Mouse (Mus musculus) thymus, postnatal 14 days (tissue): ENCODE results near the gene Tnnc1.
A peak's percentile ranks its signal among the peaks of the same experiment; 100 is the strongest.

Experiments
- DNase-seq: peaks from one replicate; pipeline ENCODE4 v3.0.0; 2021

Tnnc1 gene

DNA sequence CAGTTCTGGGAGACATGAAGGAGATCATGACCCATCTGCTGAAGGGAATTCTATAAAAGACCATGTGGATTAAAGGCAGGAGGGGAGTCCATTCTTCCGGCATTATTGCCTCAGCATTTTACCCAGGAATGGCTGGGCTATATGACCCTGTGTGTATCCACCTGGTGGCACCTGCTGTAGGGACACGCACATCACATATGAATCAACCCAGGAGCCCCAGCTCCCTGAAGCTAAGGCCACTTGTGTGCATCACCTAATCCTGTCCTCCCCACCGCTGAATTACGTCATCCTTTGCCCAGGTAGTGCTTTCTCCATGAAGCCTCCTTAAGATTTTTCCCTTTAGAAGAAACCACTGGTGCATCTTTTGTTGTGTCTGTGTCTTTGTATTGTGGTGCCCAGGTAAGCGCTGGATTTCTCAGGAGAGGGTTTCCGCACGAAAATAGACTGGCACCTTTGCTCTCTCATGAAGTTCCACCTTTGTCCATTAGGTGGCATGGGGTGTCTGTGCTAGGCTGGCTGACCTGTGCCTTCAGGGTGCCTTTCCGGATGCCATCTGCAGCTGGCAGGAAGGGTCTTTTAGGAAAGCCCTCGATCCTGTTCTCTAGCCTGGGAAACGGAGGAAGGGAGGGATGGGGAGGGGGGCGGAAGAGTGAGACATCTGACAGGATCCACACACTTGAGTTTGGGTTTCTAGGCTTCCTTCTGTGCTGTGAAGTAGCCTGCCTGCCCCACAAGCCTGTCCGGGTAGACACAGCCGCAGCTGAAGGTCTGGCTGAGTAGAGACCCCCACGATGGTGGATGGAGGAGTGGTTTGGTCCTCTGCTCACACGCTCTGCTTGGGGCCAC, 7.3 kb downstream of the Tnnc1 start:
- peak; percentile 83 for DNase-seq

DNA sequence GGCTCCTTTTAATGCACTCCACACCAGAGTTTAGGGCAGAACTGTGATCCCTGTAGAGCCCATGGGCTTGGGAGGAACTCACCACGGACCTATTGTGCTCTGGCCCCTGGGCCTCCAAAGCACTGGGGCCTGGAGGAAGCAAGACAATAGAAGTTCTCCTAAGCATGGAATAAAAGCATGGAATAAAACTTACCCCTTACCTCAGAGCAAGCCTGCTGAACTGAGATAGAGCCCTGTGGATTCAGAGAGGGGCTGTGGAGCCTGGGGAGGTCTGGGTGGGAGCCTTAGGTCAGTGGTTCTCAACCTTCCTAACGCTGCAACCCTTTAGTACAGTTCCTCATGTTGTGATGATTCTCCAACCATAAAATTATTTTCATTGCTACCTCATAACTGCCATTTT, 8.7 kb downstream of the Tnnc1 start, which contains the start of gene Nisch:
Nisch (minus strand) TSS at position 101 of the 400 bp plus-strand sequence.
- no peak for DNase-seq

DNA sequence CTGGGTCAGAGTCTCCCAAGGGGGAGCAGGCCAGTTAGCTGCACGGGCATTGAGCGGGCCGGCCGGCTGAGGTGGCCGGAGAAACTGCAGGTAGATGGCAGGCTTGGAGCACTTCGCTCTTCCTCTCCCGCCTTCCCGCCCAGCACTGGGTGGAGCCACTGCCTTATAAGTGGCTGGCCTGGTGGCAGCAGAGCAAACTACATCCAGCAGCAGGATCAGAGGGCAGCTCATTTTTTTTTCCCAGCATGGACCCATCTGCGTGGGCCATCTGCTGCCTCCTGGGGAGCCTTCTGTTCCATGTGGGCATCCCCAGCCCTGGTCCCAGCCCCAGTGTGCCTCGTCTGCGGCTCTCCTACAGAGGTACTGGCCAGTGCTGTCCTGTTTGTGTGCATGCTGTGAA, 9.6 kb downstream of the Tnnc1 start, which contains the start of gene Sema3g:
Sema3g (plus strand) TSS at position 195 of the 400 bp plus-strand sequence.
- no peak for DNase-seq

DNA sequence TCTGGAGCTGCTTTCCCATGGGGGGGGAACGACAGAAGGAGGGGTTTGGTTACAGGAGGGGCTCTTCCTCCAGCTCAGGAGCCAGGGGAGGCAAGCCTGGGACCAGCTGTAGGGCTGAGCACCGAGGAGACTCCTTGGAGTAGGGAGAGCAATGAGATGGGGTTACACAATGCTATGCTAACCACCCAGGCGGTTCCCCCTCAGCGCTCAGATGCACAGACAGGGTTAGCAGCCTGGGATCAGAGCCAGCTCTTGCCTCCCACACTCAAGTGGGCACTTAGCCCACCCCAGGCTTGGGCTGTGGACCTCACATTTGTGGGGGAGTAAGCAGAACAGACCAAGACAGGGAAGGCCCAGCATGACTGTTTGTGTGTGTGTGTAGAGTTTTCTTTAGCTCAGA, 18.9 kb downstream of the Tnnc1 start:
- no peak for DNase-seq

DNA sequence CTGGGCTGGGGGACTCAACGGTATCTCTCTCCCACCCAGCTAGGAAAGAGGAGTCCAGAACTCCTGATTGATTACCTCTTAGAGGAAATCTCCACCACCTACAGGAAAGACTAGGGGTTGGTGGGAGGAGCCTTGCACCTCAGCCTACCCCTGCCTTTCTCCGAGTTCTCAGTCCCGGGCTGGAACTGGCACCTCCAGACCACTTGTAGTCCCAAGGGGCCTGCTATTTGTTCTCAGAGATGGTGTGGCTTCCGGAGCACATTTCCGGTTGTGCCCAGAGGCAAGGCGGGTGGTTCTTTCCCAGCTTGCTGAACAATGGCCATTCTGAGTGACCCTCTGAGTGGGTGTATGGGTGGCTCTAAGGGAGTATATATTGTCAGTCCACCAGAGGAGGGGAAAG, 20.1 kb downstream of the Tnnc1 start:
- DNase-seq = no peak

DNA sequence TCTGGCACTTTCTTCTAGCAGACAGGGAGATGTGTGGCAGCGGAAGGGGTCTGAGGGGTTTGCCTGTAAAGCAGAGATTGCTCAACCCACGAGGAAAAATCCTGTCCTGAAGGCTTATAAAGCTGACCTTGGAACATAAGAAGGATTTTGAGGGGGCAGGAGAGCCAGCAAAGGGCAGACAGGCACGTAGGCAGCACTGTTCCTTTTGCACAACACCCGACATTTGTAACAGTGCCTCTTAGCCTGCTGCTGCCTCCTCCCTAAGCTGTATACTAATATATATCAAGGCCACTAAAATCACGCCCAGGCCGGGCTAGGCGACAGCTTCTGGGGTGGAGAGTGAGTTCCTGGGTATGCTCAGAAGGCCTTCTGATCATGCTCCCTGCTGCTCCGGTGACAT, 22.3 kb downstream of the Tnnc1 start:
- DNase-seq = no peak

DNA sequence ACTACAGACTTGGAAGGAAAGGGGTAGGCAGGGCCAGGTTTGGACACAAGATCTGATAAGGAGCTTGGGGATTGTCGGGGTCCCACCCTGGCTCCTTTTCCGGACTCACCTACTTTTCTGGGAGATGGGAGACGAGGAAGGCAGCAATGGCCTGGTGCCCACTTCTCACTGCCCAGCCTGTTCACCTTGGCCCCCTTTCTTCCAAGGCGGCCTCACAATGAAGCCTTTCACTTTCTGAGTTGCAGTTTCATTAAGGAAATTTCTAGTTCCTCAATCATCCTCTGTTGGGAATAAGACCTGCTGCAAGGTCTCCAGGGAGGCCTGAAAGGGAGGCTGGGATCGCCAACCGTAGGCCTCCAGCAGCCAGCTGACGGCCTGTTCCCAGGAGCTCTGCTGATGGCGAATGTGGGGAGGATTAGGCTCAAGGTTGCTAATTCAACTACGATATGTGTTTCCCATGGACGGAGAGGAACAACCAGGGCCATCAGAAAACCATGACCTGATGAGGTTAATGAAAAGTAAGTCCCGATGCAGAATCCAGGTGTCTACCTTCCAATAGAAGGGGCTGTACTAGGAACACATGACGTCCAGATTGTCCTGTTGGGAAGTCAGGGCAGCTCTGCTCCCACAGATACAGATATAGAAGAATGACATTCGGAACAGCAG, 24.4 kb downstream of the Tnnc1 start:
- no peak for DNase-seq

DNA sequence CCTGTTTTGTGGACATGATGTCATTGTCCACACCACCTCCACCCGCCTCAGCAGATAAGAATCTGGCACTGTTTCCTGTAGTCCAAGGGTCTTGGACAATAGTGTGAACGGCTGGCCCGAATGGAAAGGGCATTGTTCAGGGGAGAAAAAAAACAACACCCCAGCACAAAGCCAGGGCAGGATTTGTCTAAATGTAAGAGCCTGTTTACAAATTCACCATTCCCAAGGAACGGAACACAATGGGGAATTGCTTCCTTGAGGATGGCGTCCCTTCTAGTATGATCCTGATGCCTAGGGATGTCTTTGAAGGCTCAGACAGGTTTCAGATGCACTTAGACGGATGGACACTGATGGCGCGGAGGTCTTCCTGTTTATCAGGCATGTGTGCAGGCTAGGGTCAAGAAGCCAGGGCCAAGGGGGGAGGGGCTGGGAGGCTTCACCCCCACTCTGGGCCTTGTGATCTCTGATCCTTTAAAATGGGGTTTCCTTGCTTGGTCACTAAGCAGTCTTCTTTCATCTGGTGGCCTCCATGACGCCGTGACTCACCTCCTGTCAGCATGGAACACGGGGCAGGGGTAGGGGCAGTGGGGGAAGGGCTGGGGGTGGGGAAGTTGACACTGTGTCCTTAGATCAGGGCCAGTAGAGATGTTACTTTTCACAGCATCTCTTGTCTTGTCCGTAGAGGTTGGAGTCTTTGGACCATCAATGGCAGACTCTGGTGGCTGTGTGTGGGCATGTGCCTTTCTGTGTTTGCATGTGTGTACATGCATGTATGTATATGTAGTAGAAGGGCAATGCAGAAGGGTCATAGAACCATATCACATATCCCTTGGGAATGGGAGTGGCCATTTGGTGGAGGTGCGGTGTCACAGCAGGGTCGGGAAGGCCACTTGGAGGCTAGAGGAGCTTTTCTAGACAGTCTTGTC, 25.2 kb downstream of the Tnnc1 start:
- DNase-seq = no peak

DNA sequence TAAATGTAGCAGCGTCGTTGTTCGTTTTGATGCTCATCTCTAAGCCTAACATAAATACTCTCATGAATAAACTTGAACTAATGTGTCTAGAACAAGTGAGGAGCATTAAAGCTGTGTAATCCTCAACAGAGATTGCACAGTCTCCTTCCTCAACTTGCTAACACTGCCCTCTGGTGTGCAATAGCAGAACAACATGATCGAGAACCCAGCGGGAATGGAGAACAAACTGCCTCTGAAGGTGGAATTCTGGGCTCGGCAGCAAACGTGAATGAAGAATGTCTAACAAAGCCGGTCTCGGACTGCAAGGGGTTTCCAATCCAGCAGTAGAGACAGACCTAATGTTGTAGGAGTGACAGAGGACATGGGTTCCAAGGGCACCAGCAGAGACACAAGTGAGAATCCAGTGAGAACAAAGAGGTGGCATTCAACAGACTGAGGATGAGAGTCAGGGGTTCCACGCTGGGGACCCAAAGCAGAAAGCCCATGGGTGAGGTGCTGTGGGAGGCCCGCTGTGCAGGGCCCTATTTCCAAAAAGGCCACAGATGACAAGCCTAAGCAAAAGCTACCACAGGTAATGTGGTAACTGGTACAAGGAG, 26.0 kb downstream of the Tnnc1 start:
- peak; percentile 70 for DNase-seq

DNA sequence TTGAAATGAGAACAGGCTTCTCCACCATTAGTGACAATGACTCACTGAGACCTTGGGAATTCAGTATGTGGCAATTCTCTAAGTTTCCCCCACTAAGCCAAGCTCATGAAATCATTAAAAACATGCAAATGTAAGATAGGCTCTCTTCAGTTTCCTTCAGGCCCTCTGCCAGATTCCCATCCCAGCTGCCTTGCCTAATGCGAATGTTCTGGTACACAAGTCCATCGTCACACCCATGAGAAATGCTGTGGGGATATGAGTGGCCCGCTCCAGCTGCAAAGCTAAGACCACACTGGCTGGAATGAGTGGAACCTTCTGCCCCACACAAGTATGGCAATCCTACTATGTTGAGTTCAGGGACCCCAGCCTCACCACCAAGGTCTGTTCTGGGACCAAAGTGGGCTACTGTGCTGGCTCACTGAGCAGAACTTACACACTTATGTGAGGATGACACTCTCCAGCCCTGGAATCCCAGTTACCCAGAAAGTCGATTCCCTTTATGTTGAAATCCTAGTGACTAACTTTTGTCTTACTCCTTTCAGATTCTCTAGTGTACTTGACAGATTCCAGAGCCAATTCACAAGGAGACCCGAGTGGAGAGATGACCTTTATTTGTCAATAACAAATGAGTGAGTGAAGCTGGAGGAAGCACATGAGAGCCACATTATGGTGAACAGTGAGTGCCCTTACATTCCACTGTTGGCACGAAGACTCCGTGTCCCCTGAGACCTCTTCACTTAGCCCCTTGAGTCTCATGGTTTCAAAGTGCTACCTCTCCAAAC, 29.2 kb downstream of the Tnnc1 start:
- DNase-seq = no peak

DNA sequence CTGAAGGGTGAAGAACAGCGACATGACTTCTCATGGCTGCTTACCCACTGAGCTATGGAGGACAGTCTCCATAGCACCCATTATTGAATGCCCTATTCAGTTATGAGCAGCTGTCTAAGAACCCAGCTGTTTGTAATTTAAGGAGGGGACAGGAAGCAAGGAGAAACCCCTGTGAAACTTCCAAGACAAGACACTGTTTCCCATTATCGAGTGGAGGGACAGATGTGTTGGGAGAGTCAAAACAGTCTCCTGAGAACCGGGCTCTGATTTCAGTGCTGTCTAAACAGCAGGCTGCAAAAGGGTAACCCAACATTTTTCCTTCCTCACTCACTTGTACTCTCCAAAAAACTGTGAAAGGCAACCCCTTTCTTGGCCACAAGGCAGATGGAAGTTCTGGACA, 32.4 kb downstream of the Tnnc1 start:
- DNase-seq = no peak

DNA sequence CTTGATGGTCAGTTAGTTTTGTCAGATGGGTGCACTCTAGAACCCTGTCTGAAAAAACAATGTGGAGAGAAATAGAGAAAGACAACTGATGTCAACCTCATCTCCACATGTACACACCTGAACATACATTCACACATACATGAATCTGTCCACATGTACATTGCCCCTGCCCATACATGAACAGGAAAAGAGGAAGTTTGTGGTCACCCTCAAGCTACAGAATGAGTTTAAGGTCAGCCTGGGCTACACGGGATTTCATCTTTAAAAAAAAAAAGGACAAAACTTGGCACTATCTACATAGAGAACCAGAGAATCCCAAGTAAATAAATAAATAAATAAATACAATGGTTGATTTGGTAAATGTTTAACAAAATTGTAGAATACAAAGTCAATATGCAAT, 36.7 kb downstream of the Tnnc1 start:
- no peak for DNase-seq

DNA sequence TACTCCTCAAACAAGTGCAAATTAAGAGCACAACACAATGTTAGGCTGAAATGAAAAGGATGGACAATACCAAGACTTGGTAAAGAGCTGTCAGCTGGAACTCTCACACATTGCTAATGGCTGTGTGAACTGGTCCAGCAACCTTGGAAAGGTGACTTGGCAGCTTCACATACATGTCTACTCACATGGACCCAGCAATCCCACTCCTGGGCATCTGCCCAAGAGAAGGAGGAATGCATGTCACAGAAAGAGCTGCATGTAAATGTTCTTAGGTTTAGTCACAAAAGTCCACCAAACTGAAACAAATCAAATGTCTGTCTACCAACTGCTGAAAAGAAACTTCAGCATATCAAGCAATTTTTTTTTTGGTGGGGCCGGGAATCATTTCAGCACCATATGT, 37.8 kb downstream of the Tnnc1 start:
- no peak for DNase-seq

DNA sequence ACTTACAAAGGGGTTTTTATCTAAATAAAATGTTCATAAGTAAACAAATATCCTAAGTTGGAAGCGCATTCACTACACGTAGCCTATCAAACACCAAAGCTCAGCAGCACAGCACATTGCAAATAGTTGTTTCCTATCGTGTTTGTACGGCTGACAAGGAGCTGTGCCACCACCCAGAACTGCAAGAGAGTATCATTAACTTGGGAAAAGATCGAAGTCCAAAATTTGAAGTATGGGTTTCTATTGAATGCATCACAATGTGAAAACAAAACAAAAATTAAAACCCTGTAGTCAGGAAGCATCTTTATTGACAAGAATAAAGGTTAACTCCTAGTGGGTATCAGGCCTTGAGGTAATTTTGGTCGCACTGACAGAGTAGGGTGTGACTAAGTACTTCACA, 40.3 kb downstream of the Tnnc1 start:
- DNase-seq = no peak

DNA sequence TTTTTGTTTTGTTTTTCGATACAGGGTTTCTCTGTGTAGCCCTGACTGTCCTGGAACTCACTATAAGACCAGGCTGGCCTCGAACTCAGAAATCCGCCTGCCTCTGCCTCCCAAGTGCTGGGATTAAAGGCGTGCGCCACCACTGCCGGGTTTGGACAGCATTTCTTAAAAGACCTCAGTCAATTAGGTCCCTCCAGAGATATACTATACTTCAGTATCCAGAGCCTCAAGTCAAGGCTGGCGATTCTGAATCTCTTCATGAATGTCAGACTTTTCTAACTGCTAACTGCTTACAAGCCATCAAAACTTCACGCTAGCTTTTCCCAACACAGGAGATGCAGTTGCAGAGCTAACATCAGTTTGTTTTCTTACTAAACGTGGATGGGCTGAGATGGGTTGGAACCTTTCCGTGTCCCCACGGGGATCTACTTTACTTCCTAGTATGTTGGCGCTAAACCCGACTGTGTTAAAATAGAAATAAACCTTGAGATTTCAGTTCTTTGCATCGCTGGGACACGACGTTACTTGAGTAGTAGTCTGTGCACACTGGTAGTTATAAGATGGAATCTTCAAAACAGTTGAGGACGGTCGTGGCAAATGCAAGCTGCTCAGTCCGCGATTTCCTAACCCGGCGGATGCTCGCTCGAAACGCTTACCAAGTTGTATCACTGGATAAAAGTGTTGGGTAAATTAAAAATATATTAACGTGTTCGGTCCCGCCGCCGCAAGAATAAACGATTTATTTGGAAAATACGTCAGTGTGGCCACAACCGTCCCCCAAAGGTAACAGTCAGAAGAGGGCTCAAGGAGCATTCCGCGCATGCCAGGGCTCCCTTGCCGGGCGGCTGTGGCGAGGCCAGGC, 42.3 kb downstream of the Tnnc1 start:
- DNase-seq = no peak

DNA sequence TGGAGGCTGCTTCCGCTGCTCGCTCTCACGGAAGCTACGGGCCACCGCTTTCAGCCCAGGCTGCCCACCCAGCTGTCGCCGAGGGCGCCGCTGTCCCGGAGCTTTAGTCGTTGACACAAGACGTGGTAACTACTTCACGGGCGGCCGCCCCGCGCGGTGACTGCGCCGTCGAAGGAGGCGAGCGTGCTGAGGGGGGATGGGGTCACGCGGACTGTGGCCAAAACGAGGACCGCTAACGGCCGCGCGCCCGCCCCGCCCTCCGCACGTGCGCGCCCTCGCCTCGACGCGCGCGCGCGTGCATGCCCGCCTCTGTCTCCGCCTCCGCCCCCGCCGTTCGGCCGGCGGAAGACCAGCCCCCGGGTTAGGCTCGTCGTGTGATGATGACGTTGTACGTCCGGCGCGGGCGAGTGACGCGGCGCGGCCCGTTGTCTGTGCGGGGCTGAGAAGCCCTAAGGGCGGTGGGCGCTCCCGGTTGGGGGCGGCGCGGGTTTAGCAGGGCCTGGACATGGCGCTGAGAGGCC, 43.0 kb downstream of the Tnnc1 start, which contains the start of the genes Phf7 and Bap1:
Phf7 (minus strand) TSS at position 234 of the 521 bp plus-strand sequence.
Bap1 (plus strand) TSS at position 367 of the 521 bp plus-strand sequence.
- DNase-seq = peak; percentile 98

DNA sequence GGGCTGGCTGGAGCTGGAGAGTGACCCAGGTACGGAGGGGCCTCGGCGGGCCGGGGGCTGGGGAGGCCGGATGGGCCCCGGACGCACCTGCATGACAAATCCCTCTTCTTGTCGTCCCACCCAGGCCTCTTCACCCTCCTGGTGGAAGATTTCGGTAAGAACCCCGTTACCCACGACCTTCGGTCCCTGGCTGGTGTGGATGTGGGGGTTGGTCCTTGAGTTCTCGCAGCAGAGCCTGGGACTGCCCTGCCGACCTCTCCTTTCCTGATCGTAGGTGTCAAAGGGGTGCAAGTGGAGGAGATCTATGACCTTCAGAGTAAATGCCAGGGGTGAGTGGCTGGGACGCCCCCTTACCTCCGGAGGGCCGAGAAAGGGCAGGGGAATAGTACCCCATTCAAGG, 43.5 kb downstream of the Tnnc1 start:
- DNase-seq = no peak

DNA sequence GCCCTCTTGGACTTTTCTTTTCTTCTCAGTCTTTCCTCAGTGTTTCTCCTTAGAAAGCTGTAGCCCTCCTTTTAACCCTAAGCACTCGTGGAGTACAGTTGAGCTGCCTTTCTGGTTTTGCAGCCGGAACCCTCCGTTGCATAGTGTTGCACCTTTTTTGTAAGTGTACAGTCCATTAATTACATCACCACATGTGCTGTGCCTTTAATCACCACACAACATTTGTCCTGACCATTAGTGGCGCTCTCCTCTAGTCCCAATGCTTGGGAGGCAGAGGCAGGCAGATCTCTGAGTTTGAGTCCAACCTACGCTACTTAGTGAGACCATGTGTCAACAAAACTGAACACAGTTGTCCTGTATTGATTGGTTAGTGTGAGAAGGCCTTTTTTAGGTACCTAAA, 44.0 kb downstream of the Tnnc1 start:
- no peak for DNase-seq

DNA sequence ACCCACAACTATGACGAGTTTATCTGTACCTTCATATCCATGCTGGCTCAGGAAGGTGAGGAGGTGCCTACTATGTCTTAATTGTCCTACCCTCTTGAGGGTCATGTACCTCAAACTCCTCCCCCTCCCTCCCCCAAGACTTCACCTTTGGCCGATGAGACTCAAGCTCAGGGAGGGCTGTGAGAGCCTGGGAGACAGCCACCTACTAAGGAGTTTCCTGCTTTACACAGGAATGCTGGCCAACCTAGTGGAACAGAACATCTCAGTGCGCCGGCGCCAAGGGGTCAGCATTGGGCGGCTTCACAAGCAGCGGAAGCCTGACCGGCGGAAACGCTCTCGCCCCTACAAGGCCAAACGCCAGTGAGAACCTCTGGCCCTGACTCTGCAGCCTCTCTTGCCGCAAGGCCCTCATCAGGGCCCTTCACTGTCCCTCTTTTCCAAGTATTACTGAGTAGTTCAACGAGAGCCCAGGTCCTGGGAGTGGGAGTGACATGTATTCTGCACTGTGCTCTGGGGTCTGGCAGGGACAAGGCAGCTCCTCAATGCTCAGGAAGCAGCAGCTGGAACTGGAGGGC, 50.5 kb downstream of the Tnnc1 start:
- DNase-seq = no peak

DNA sequence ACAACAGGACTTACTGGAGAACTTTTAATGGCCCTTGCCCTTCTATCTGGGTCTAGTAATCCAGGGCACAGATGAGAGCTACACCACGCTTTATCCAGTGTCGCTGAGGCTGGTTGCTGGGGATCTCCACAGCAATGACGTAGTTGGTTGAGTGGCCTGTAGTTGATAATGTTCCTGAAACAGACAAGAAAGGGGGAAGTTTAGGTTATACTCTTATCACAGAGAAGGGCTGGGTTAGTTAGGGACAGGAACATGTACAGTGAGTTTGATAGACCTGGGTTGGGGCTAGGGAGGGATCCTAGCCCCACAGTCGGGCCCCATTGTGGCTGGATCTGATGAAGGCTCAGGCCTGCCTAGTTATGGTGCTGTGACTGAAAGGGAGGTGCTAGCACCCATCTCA, 52.3 kb downstream of the Tnnc1 start:
- no peak for DNase-seq
